Mouse (Mus musculus) spleen, adult 2 months (tissue): ENCODE measurements around the gene Pwp2. TPM values are rescaled to one million over a fixed set of nuclear protein-coding genes. Genes with fewer than 3 reads are reported as not detected.

Experiments used
- DNase-seq, 2 experiments: peaks; one replicate each; pipeline versions ENCODE4 v3.0.0 to v3.0.0-alpha.2; 2012 to 2021; ENCODE audit warnings: low spot score in 2 of 2, low read depth in 1 of 2
- H3K27ac ChIP-seq: fragments of 200-500 bp; 2 replicates; pipeline ENCODE4 v1.5.1; 2012; ENCODE audit warnings: low read length, inconsistent platforms; ENCODE audit not compliant: insufficient read depth
- H3K27me3 ChIP-seq: fragments of 200-500 bp; 2 replicates; pipeline ENCODE4 v1.6.1; 2012; ENCODE audit warnings: mild to moderate bottlenecking, moderate library complexity, low read length, inconsistent platforms; ENCODE audit not compliant: control insufficient read depth, insufficient read depth
- H3K36me3 ChIP-seq: fragments of 200-500 bp; 2 replicates; pipeline ENCODE4 v1.6.1; 2012; ENCODE audit warnings: mild to moderate bottlenecking, low read length, inconsistent platforms; ENCODE audit not compliant: control insufficient read depth, insufficient read depth
- H3K4me1 ChIP-seq: fragments of 200-500 bp; 2 replicates; pipeline ENCODE4 v1.6.1; 2011; ENCODE audit warnings: inconsistent platforms; ENCODE audit not compliant: control insufficient read depth, insufficient read depth, insufficient read length
- H3K4me3 ChIP-seq: fragments of 200-500 bp; 2 replicates; pipeline ENCODE4 v1.5.1; 2011; ENCODE audit warnings: mild to moderate bottlenecking, inconsistent platforms; ENCODE audit not compliant: insufficient read depth, insufficient read length; ENCODE audit errors: extremely low read depth
- CTCF ChIP-seq: fragments of 200-500 bp; IDR thresholded peaks from 2 replicates; pipeline ENCODE4 v1.5.1; 2011; ENCODE audit warnings: mild to moderate bottlenecking, inconsistent platforms; ENCODE audit not compliant: insufficient read depth, insufficient read length, insufficient replicate concordance; ENCODE audit errors: extremely low read depth
- POLR2A ChIP-seq: fragments of 200-500 bp; IDR thresholded peaks from 2 replicates; pipeline ENCODE4 v1.6.1; 2011; ENCODE audit warnings: low read depth, low read length, inconsistent platforms
- whole genome bisulfite sequencing: fragments of 180-500 bp; shearing (Covaris S2); methylation state at CpG from one replicate; pipeline ENCODE4 v1.1.7; 2018; 5-methylcytosine and 5-hydroxymethylcytosine counted together
- polyA plus RNA-seq: library from polyadenylated mRNA; depleted of rRNA; stranded (reverse); fragments of >200 nt; gene quantifications from 2 replicates; pipeline ENCODE4 v1.2.3, GENCODE M21; 2012

The Pwp2 gene
- polyA plus RNA-seq, 1 experiment: 11.2 TPM

- H3K4me1 ChIP-seq: peaks cover 30% of the 10 kb centered on the region; the same call in 1 of the 2 replicates
- peaks cover 7% of the 10 kb centered on the region for H3K36me3 ChIP-seq
- no peaks in the 10 kb centered on the region for H3K27me3 ChIP-seq
- peak in 1 of 2 experiments; percentile 71 for DNase-seq
- H3K4me3 ChIP-seq: no peak overlapping the region; the same call in 1 of the 2 replicates
- TF ChIP-seq POLR2A: peak; percentile 56
- TF ChIP-seq CTCF: no peak
- H3K27ac ChIP-seq: peak overlapping the region; percentile 79
- WGBS: 38% methylated on average over 16 of the region's 16 CpGs
These were observed 24.4 kb downstream of the Pwp2 start for GRCm38 (mm10) chr10:78160369-78161095.

GRCm38 (mm10) chr10:78159906-78160305 is 25.0 kb downstream of the Pwp2 start:
- Histone ChIP-seq H3K36me3 (peaks cover 5% of the 10 kb centered on the region), H3K4me3 (peak overlapping the region; percentile 28; the same call in 1 of the 2 replicates), H3K27me3 (no peaks in the 10 kb centered on the region), H3K4me1 (peaks cover 30% of the 10 kb centered on the region; the same call in 1 of the 2 replicates), H3K27ac (peak overlapping the region; percentile 87)
- DNase-seq: peak; percentile 61 to 86
- 4% methylated on average over 7 of the region's 7 CpGs for WGBS
- peak; percentile 90; the same call in 1 of the 2 replicates for TF ChIP-seq CTCF
- no peak for TF ChIP-seq POLR2A

GRCm38 (mm10) chr10:78159252-78159878 is 25.6 kb downstream of the Pwp2 start:
- Histone ChIP-seq H3K27me3 (no peaks in the 10 kb centered on the region), H3K4me1 (peaks cover 30% of the 10 kb centered on the region; the same call in 1 of the 2 replicates), H3K27ac (peak overlapping the region; percentile 87), H3K4me3 (peak overlapping the region; percentile 28), H3K36me3 (peaks cover 4% of the 10 kb centered on the region)
- 0 out of 2 replicates have a peak, but pooled peaks have one; percentile 3 for TF ChIP-seq POLR2A
- TF ChIP-seq CTCF: no peak
- DNase-seq: peak; percentile 45 to 78
- 11% methylated on average over 17 of the region's 17 CpGs for WGBS

GRCm38 (mm10) chr10:78158041-78158440 is 26.9 kb downstream of the Pwp2 start:
- Histone ChIP-seq H3K27me3 (no peaks in the 10 kb centered on the region), H3K4me1 (peaks cover 30% of the 10 kb centered on the region; the same call in 1 of the 2 replicates), H3K36me3 (peaks cover 4% of the 10 kb centered on the region), H3K4me3 (no peak overlapping the region), H3K27ac (peak overlapping the region; percentile 72; the same call in 1 of the 2 replicates)
- DNase-seq: no peak
- 87% methylated on average over 15 of the region's 15 CpGs for WGBS
- TF ChIP-seq POLR2A (no peak), CTCF (no peak)

GRCm38 (mm10) chr10:78156926-78157325 is 28.0 kb downstream of the Pwp2 start:
- Histone ChIP-seq H3K4me3 (no peak overlapping the region), H3K36me3 (no peaks in the 10 kb centered on the region), H3K4me1 (peaks cover 30% of the 10 kb centered on the region; the same call in 1 of the 2 replicates), H3K27me3 (no peaks in the 10 kb centered on the region), H3K27ac (no peak overlapping the region)
- no peak for TF ChIP-seq POLR2A
- 84% methylated on average over 6 of the region's 6 CpGs for WGBS
- no peak for DNase-seq

- TF ChIP-seq CTCF (no peak), POLR2A (no peak)
- peak; percentile 37 to 49 for DNase-seq
- 28% methylated on average over 10 of the region's 10 CpGs for WGBS
- no peaks in the 10 kb centered on the region for H3K27me3 ChIP-seq
- H3K36me3 ChIP-seq: no peaks in the 10 kb centered on the region
- peaks cover 16% of the 10 kb centered on the region for H3K4me1 ChIP-seq
- H3K4me3 ChIP-seq: no peak overlapping the region
- peak overlapping the region; percentile 96 for H3K27ac ChIP-seq
These were observed 35.8 kb downstream of the Pwp2 start for GRCm38 (mm10) chr10:78148834-78149766.
